8 mouse cellular contexts compared by ENCODE assay signal in genomic region chr13:119631482-119632155, GRCm38 (mm10). TPM values are rescaled to one million over a fixed set of nuclear protein-coding genes. Genes with fewer than 3 reads are reported as not detected.
DNase-seq lines count a peak whose midpoint lies in the region; ATAC-seq and TF ChIP-seq lines count a peak whose summit lies in the region.

No protein-coding gene starts in this region.

- no peaks in the 10 kb centered on the region for H3K4me1 ChIP-seq in lung, adult 2 months (ENCODE audit: control insufficient read depth, insufficient read depth, low read length)

- TF ChIP-seq CTCF in lung, adult 2 months (IDR thresholded peaks at IDR 0.05; ENCODE audit: insufficient read depth, low read length): no peak

- DNase-seq in NIH3T3 (ENCODE audit: low read depth): peak; percentile 65
- peak; percentile 88 for DNase-seq in cerebellum, adult 9-11 months
- peak; percentile 79 to 84 for DNase-seq in layer of hippocampus, adult 8-10 months (ENCODE audit: low spot score in 2 of 2)
- DNase-seq in lung, adult 2 months: peak; percentile 72
- DNase-seq in thymus, adult 18-20 months: peak; percentile 67 to 71

- peak overlapping the region; percentile 93 for H3K4me3 ChIP-seq in lung, adult 2 months (replicated peaks; ENCODE audit: extremely low read depth, low read depth, low read length)

- ATAC-seq in frontal cortex, adult (ENCODE audit: low TSS enrichment): peak; percentile 100
- peak; percentile 100 for ATAC-seq in hematopoietic stem cell, adult 5-6 weeks (replicated peaks in 1 of 2; ENCODE audit: insufficient read depth in 1 of 2, low FRiP score in 2 of 2, low TSS enrichment in 1 of 2, low read depth in 1 of 2, poor library complexity in 2 of 2, severe bottlenecking in 2 of 2)
- ATAC-seq in neutrophil, adult 5-6 weeks (ENCODE audit: extremely low read depth, insufficient number of reproducible peaks, low FRiP score, poor library complexity, severe bottlenecking): peak; percentile 97

- no peak for TF ChIP-seq POLR2A in lung, adult 2 months (IDR thresholded peaks at IDR 0.05; ENCODE audit: borderline replicate concordance, extremely low read depth, low read depth, low read length)

- WGBS in lung, adult 2 months: 2% methylated on average over 32 of the region's 33 CpGs

RNA-seq across cellular contexts. Expression of gene Ccl28, which starts 8.0 kb away (rescaled TPM):
- total RNA-seq in hematopoietic stem cell, adult 5-6 weeks (2017): 0.35 and 1.5 TPM in 2 replicates
- 1 to 10 TPM; 1.3 to 2.2 (median 1.7) TPM for total RNA-seq in layer of hippocampus, adult 8-10 months (2022)
- 0.06 and 0.07 TPM in 2 replicates for polyA plus RNA-seq in lung, adult 2 months (2012; rRNA removed)
- not detected in 2 replicates for total RNA-seq in neutrophil, adult 5-6 weeks (2017)

RNA-seq across cellular contexts. Expression of gene Hmgcs1, which starts 58.6 kb away (rescaled TPM):
- total RNA-seq in hematopoietic stem cell, adult 5-6 weeks (2017): 38.3 and 42.3 TPM in 2 replicates
- 100 to 1,000 TPM; 196 to 290 (median 240) TPM for total RNA-seq in layer of hippocampus, adult 8-10 months (2022)
- 21.3 and 46.3 TPM in 2 replicates for polyA plus RNA-seq in lung, adult 2 months (2012; rRNA removed)
- 23.6 and 25.7 TPM in 2 replicates for total RNA-seq in neutrophil, adult 5-6 weeks (2017)

Comparison
In these comparisons a context has a peak if more than half of its experiments do, and no peak if none do; other contexts are left out.
1. Peak in every context shown above with its lines: DNase-seq, ATAC-seq and H3K4me3 ChIP-seq.